Mouse (Mus musculus) gastrocnemius, postnatal 14 days (tissue): Measurements from ENCODE around the gene Zfp54. TPM values are rescaled to one million over a fixed set of nuclear protein-coding genes. Genes with fewer than 3 reads are reported as not detected.

ENCODE experiments used
- total RNA-seq, 2 experiments: library from RNA; stranded (reverse); gene quantifications; 2 replicates each; pipeline ENCODE4 v1.2.3; 2021

Gene Zfp54
- total RNA-seq, 2 experiments from 2014 or later: 0.66 to 1.1 TPM

Other genes starting within 250 kb of the Zfp54 start
- gene Vmn1r234, start 197.1 kb upstream of the Zfp54 start, total RNA-seq: not detected
- not detected for gene Vmn1r235, start 166.8 kb upstream of the Zfp54 start, total RNA-seq
- not detected for gene Vmn1r236, start 140.3 kb upstream of the Zfp54 start, total RNA-seq
- not detected for gene Vmn1r237, start 111.4 kb upstream of the Zfp54 start, total RNA-seq
- gene Zfp677, start 39.5 kb upstream of the Zfp54 start, total RNA-seq: under 1 TPM; 0.40 to 0.64 TPM
- 1 to 10 TPM; 4.5 to 5.0 TPM for gene Zfp51, start 27.1 kb downstream of the Zfp54 start, total RNA-seq
- gene Zfp53, start 65.8 kb downstream of the Zfp54 start, total RNA-seq: 1 to 10 TPM; 1.3 to 1.5 TPM
- 1 to 10 TPM; 3.3 to 3.9 TPM for gene Zfp52, start 112.3 kb downstream of the Zfp54 start, total RNA-seq
- 1 to 10 TPM; 2.6 to 2.7 TPM for gene Zfp948, start 143.8 kb downstream of the Zfp54 start, total RNA-seq
- gene Zfp983, start 227.4 kb downstream of the Zfp54 start, total RNA-seq: 1 to 10 TPM; 1.7 to 2.0 TPM